Mouse (Mus musculus) C2C12 (cell line): Measurements from ENCODE around the gene Herc1. TPM values are rescaled to one million over a fixed set of nuclear protein-coding genes. Genes with fewer than 3 reads are reported as not detected.

ENCODE experiments used
- H3K27me3 ChIP-seq: one replicate; pipeline ENCODE4 v1.6.1; 2011; ENCODE audit not compliant: control insufficient read depth, insufficient read depth, insufficient read length
- H3K36me3 ChIP-seq: one replicate; pipeline ENCODE4 v1.6.1; 2011; ENCODE audit not compliant: control insufficient read depth, insufficient read depth
- H3K4me3 ChIP-seq: one replicate; pipeline ENCODE4 v1.5.1; 2011; ENCODE audit warnings: mild to moderate bottlenecking, control low read depth; ENCODE audit not compliant: poor library complexity, insufficient read depth, severe bottlenecking
- H3K79me2 ChIP-seq: one replicate; pipeline ENCODE4 v1.6.1; 2011; ENCODE audit not compliant: control insufficient read depth, insufficient read depth
- H3K79me3 ChIP-seq: one replicate; pipeline ENCODE4 v1.6.1; 2011; ENCODE audit warnings: low read depth, control low read depth
- H3ac ChIP-seq: one replicate; pipeline ENCODE3; 2011; ENCODE audit warnings: low read depth; ENCODE audit not compliant: control insufficient read depth, insufficient read length
- CEBPB ChIP-seq: IDR thresholded peaks from one replicate; pipeline ENCODE4 v1.6.1; 2011; ENCODE audit warnings: low read depth, mild to moderate bottlenecking, control low read depth, moderate library complexity
- CTCF ChIP-seq: IDR thresholded peaks from one replicate; pipeline ENCODE4 v1.5.1; 2011; ENCODE audit not compliant: control insufficient read depth, insufficient read depth, insufficient read length
- FOSL1 ChIP-seq: IDR thresholded peaks from one replicate; pipeline ENCODE4 v1.8.0; 2011; ENCODE audit warnings: mild to moderate bottlenecking, low read length; ENCODE audit not compliant: poor library complexity, insufficient read depth, severe bottlenecking
- MAX ChIP-seq: IDR thresholded peaks from one replicate; pipeline ENCODE4 v1.6.1; 2011; ENCODE audit warnings: mild to moderate bottlenecking, control low read depth
- MYOD1 ChIP-seq: IDR thresholded peaks from one replicate; pipeline ENCODE4 v1.6.1; 2011; ENCODE audit warnings: low read depth; ENCODE audit not compliant: control insufficient read depth, insufficient read length
- MYOG ChIP-seq: IDR thresholded peaks from one replicate; pipeline ENCODE4 v1.6.1; 2011; ENCODE audit not compliant: control insufficient read depth, insufficient read length; ENCODE audit errors: extremely low read depth
- USF1 ChIP-seq: IDR thresholded peaks from one replicate; pipeline ENCODE4 v1.6.1; 2011; ENCODE audit warnings: low read depth, mild to moderate bottlenecking, control low read depth, moderate library complexity
- polyA plus RNA-seq: library from polyadenylated mRNA; unstranded; fragments of >200 nt; fragmentation: generic; extraction: Trizol; gene quantifications from one replicate; pipeline ENCODE4 v1.2.1, GENCODE M21; 2012; ENCODE audit warnings: missing spikeins

Gene Herc1
- polyA plus RNA-seq, 1 experiment, result 7.8 TPM

- H3ac ChIP-seq, result peak overlapping the region; percentile 63
- TF ChIP-seq MAX, result peak; percentile 88
- TF ChIP-seq CEBPB, result no peak
- TF ChIP-seq USF1, result no peak
- peaks cover 23% of the 10 kb centered on the region for H3K36me3 ChIP-seq
- H3K4me3 ChIP-seq, result peak overlapping the region; percentile 41
- no peaks in the 10 kb centered on the region for H3K79me3 ChIP-seq
- H3K79me2 ChIP-seq, result no peaks in the 10 kb centered on the region
- no peaks in the 10 kb centered on the region for H3K27me3 ChIP-seq
Observed at GRCm38 (mm10) chr9:66511580-66512350, 161.5 kb downstream of the Herc1 start.

GRCm38 (mm10) chr9:66512351-66512671 lies 162.1 kb downstream of the Herc1 start:
- no peak for TF ChIP-seq CTCF
- TF ChIP-seq MAX, result no peak
- TF ChIP-seq USF1, result peak; percentile 96
- TF ChIP-seq MYOG, result no peak
- TF ChIP-seq MYOD1, result no peak
- TF ChIP-seq FOSL1, result no peak
- Histone ChIP-seq H3ac (peak overlapping the region; percentile 63), H3K27me3 (no peaks in the 10 kb centered on the region), H3K4me3 (peak overlapping the region; percentile 41), H3K36me3 (peaks cover 29% of the 10 kb centered on the region), H3K79me3 (no peaks in the 10 kb centered on the region), H3K79me2 (no peaks in the 10 kb centered on the region)

- Histone ChIP-seq H3K27me3 (no peaks in the 10 kb centered on the region), H3K79me2 (no peaks in the 10 kb centered on the region), H3K4me3 (no peak overlapping the region), H3K79me3 (no peaks in the 10 kb centered on the region), H3ac (no peak overlapping the region), H3K36me3 (peaks cover 27% of the 10 kb centered on the region)
- TF ChIP-seq MAX (no peak), FOSL1 (no peak), MYOD1 (no peak), USF1 (no peak), CTCF (no peak), CEBPB (no peak), MYOG (no peak)
Observed at GRCm38 (mm10) chr9:66513150-66513549, 162.9 kb downstream of the Herc1 start.

GRCm38 (mm10) chr9:66513661-66514255 lies 163.5 kb downstream of the Herc1 start:
- Histone ChIP-seq H3K4me3 (no peak overlapping the region), H3ac (no peak overlapping the region), H3K79me2 (no peaks in the 10 kb centered on the region), H3K79me3 (no peaks in the 10 kb centered on the region), H3K27me3 (no peaks in the 10 kb centered on the region), H3K36me3 (peaks cover 25% of the 10 kb centered on the region)
- TF ChIP-seq FOSL1 (no peak), MAX (no peak), CTCF (peak; percentile 37)

- Histone ChIP-seq H3K36me3 (peaks cover 22% of the 10 kb centered on the region), H3ac (no peak within 1 kb of the TSS), H3K79me3 (no peaks in the 10 kb centered on the region), H3K4me3 (no peak within 1 kb of the TSS), H3K27me3 (no peaks in the 10 kb centered on the region), H3K79me2 (no peaks in the 10 kb centered on the region)
- TF ChIP-seq CEBPB (no peak), MAX (no peak), FOSL1 (no peak), MYOD1 (no peak), CTCF (no peak), MYOG (no peak), USF1 (no peak)
Observed at GRCm38 (mm10) chr9:66514256-66514770, 164.1 kb downstream of the Herc1 start, which contains the start of gene Fbxl22. Gene Fbxl22 (minus strand): TSS chr9:66514593.

- H3K27me3 ChIP-seq, result no peaks in the 10 kb centered on the region
- no peaks in the 10 kb centered on the region for H3K79me3 ChIP-seq
- H3K79me2 ChIP-seq, result no peaks in the 10 kb centered on the region
- TF ChIP-seq MYOG (no peak), FOSL1 (no peak), MAX (no peak), CTCF (no peak), MYOD1 (no peak), CEBPB (no peak), USF1 (no peak)
- no peak overlapping the region for H3K4me3 ChIP-seq
- H3K36me3 ChIP-seq, result peaks cover 22% of the 10 kb centered on the region
- no peak overlapping the region for H3ac ChIP-seq
Observed at GRCm38 (mm10) chr9:66515115-66515514, 164.9 kb downstream of the Herc1 start.
